Mouse (Mus musculus): ENCODE measurements around the gene Dnajc17. TPM values are rescaled to one million over a fixed set of nuclear protein-coding genes. Genes with fewer than 3 reads are reported as not detected.

Gene Dnajc17
- total and polyA plus RNA-seq, 2 experiments from 2014 or later, result 7.1 to 20.3 TPM

GRCm38 (mm10) chr2:119245246-119245645 is 36.7 kb upstream of the Dnajc17 start:
- no peak overlapping the region for H3K27ac ChIP-seq
- no peak overlapping the region for H3K4me2 ChIP-seq (ENCODE audit: low read depth, low read length)
- no peaks in the 10 kb centered on the region for H3K9me3 ChIP-seq (ENCODE audit: low read length)
- H3K27me3 ChIP-seq (ENCODE audit: insufficient read depth, low read length), result no peaks in the 10 kb centered on the region; the same call in 1 of the 2 replicates
- WGBS, result 85% methylated on average over 7 of the region's 7 CpGs
- DNase-seq (ENCODE audit: low spot score), result no peak
- TF ChIP-seq CTCF (IDR thresholded peaks at IDR 0.05; ENCODE audit: low read depth), result no peak
- H3K4me1 ChIP-seq (ENCODE audit: insufficient read depth, low read length), result no peaks in the 10 kb centered on the region
- no peak overlapping the region for H3K9ac ChIP-seq (replicated peaks; ENCODE audit: low read length)
- ATAC-seq, result no peak
- H3K4me3 ChIP-seq (ENCODE audit: low read length), result no peak overlapping the region
- no peaks in the 10 kb centered on the region for H3K36me3 ChIP-seq (ENCODE audit: insufficient read depth, low read length)

- ATAC-seq, result no peak
- no peaks in the 10 kb centered on the region for H3K9me3 ChIP-seq (ENCODE audit: low read length)
- no peaks in the 10 kb centered on the region for H3K36me3 ChIP-seq (ENCODE audit: insufficient read depth, low read length)
- 82% methylated on average over 9 of the region's 9 CpGs for WGBS
- H3K27ac ChIP-seq, result no peak overlapping the region
- no peak for TF ChIP-seq CTCF (IDR thresholded peaks at IDR 0.05; ENCODE audit: low read depth)
- H3K9ac ChIP-seq (replicated peaks; ENCODE audit: low read length), result no peak overlapping the region
- H3K4me1 ChIP-seq (ENCODE audit: insufficient read depth, low read length), result no peaks in the 10 kb centered on the region
- H3K4me2 ChIP-seq (ENCODE audit: low read depth, low read length), result no peak overlapping the region
- H3K4me3 ChIP-seq (ENCODE audit: low read length), result no peak overlapping the region
- no peak for DNase-seq (ENCODE audit: low spot score)
- peaks cover 19% of the 10 kb centered on the region for H3K27me3 ChIP-seq (ENCODE audit: insufficient read depth, low read length)
Observed at GRCm38 (mm10) chr2:119242548-119242947, 34.0 kb upstream of the Dnajc17 start.

GRCm38 (mm10) chr2:119240819-119241186 is 32.2 kb upstream of the Dnajc17 start:
- no peak for ATAC-seq
- TF ChIP-seq CTCF (IDR thresholded peaks at IDR 0.05; ENCODE audit: low read depth), result no peak
- Histone ChIP-seq H3K36me3 (ENCODE audit: insufficient read depth, low read length) (no peaks in the 10 kb centered on the region), H3K9ac (replicated peaks; ENCODE audit: low read length) (no peak overlapping the region), H3K9me3 (ENCODE audit: low read length) (no peaks in the 10 kb centered on the region), H3K4me3 (ENCODE audit: low read length) (no peak overlapping the region), H3K4me1 (ENCODE audit: insufficient read depth, low read length) (peaks cover 5% of the 10 kb centered on the region; the same call in 1 of the 2 replicates), H3K4me2 (ENCODE audit: low read depth, low read length) (no peak overlapping the region), H3K27me3 (ENCODE audit: insufficient read depth, low read length) (peaks cover 35% of the 10 kb centered on the region), H3K27ac (no peak overlapping the region)
- 82% methylated on average over 4 of the region's 4 CpGs for WGBS
- no peak for DNase-seq (ENCODE audit: low spot score)

GRCm38 (mm10) chr2:119240075-119240818 is 31.7 kb upstream of the Dnajc17 start:
- H3K9ac ChIP-seq (replicated peaks; ENCODE audit: low read length), result no peak overlapping the region
- H3K27ac ChIP-seq, result no peak overlapping the region
- H3K27me3 ChIP-seq (ENCODE audit: insufficient read depth, low read length), result peaks cover 41% of the 10 kb centered on the region
- no peaks in the 10 kb centered on the region for H3K9me3 ChIP-seq (ENCODE audit: low read length)
- no peaks in the 10 kb centered on the region for H3K36me3 ChIP-seq (ENCODE audit: insufficient read depth, low read length)
- no peak overlapping the region for H3K4me2 ChIP-seq (ENCODE audit: low read depth, low read length)
- DNase-seq (ENCODE audit: low spot score), result no peak
- no peak for ATAC-seq
- no peak for TF ChIP-seq CTCF (IDR thresholded peaks at IDR 0.05; ENCODE audit: low read depth)
- no peak overlapping the region for H3K4me3 ChIP-seq (ENCODE audit: low read length)
- H3K4me1 ChIP-seq (ENCODE audit: insufficient read depth, low read length), result peaks cover 5% of the 10 kb centered on the region; the same call in 1 of the 2 replicates
- 64% methylated on average over 4 of the region's 4 CpGs for WGBS

- TF ChIP-seq CTCF (IDR thresholded peaks at IDR 0.05; ENCODE audit: low read depth), result no peak
- Histone ChIP-seq H3K9ac (replicated peaks; ENCODE audit: low read length) (no peak overlapping the region), H3K27me3 (ENCODE audit: insufficient read depth, low read length) (peaks cover 44% of the 10 kb centered on the region), H3K4me3 (ENCODE audit: low read length) (no peak overlapping the region), H3K4me2 (ENCODE audit: low read depth, low read length) (no peak overlapping the region), H3K27ac (no peak overlapping the region), H3K4me1 (ENCODE audit: insufficient read depth, low read length) (peaks cover 5% of the 10 kb centered on the region; the same call in 1 of the 2 replicates), H3K9me3 (ENCODE audit: low read length) (no peaks in the 10 kb centered on the region), H3K36me3 (ENCODE audit: insufficient read depth, low read length) (no peaks in the 10 kb centered on the region)
- DNase-seq (ENCODE audit: low spot score), result no peak
- no peak for ATAC-seq
- 67% methylated on average over 2 of the region's 2 CpGs for WGBS
Observed at GRCm38 (mm10) chr2:119238671-119239070, 30.1 kb upstream of the Dnajc17 start.

GRCm38 (mm10) chr2:119237871-119238220 is 29.3 kb upstream of the Dnajc17 start:
- peak; percentile 9 for DNase-seq (ENCODE audit: low spot score)
- Histone ChIP-seq H3K9me3 (ENCODE audit: low read length) (no peaks in the 10 kb centered on the region), H3K9ac (replicated peaks; ENCODE audit: low read length) (no peak overlapping the region), H3K36me3 (ENCODE audit: insufficient read depth, low read length) (no peaks in the 10 kb centered on the region), H3K4me3 (ENCODE audit: low read length) (peak overlapping the region; percentile 38), H3K27me3 (ENCODE audit: insufficient read depth, low read length) (peaks cover 44% of the 10 kb centered on the region), H3K27ac (no peak overlapping the region), H3K4me1 (ENCODE audit: insufficient read depth, low read length) (peaks cover 5% of the 10 kb centered on the region; the same call in 1 of the 2 replicates), H3K4me2 (ENCODE audit: low read depth, low read length) (peak overlapping the region; percentile 59)
- peak; percentile 53; the same call in 1 of the 2 replicates for ATAC-seq
- 1% methylated on average over 31 of the region's 31 CpGs for WGBS
- TF ChIP-seq CTCF (IDR thresholded peaks at IDR 0.05; ENCODE audit: low read depth), result no peak

All from hindbrain, postnatal 0 days (tissue).